ENCODE assay signal across 14 mouse cellular contexts in genomic region chr2:59622514-59623139, GRCm38 (mm10). TPM values are rescaled to one million over a fixed set of nuclear protein-coding genes. Genes with fewer than 3 reads are reported as not detected.
DNase-seq lines count a peak whose midpoint lies in the region; ATAC-seq and TF ChIP-seq lines count a peak whose summit lies in the region.
"Had no signal": no experiment of that assay in that cellular context is flagged by ENCODE, and none has a peak within 500 bp of the region (broad histone marks: within the 10 kb centered on the region; RNA-seq: fewer than 3 reads in every experiment).

No protein-coding gene starts in this region.

- no peaks in the 10 kb centered on the region for H3K27me3 ChIP-seq in kidney, embryonic 15.5 days
- H3K27me3 ChIP-seq in E14TG2a.4 (ENCODE audit: insufficient read depth, low read length), result no peaks in the 10 kb centered on the region
- no peaks in the 10 kb centered on the region for H3K27me3 ChIP-seq in embryonic facial prominence, embryonic 13.5 days
- H3K27me3 ChIP-seq: CH12.LX; liver, embryonic 13.5 days had no signal

- H3K27ac ChIP-seq in kidney, embryonic 15.5 days, result peak overlapping the region; percentile 14
- H3K27ac ChIP-seq in embryonic facial prominence, embryonic 13.5 days, result peak overlapping the region; percentile 28; the same call in 1 of the 2 replicates
- H3K27ac ChIP-seq: liver, embryonic 13.5 days; midbrain, embryonic 10.5 days had no signal

- 0 out of 2 replicates have a peak, but pooled peaks have one; percentile 30 for ATAC-seq in kidney, embryonic 15.5 days (replicated peaks; ENCODE audit: low FRiP score)
- 0 out of 2 replicates have a peak, but pooled peaks have one; percentile 48 for ATAC-seq in embryonic facial prominence, embryonic 13.5 days (ENCODE audit: insufficient number of reproducible peaks, insufficient read depth, low FRiP score, low TSS enrichment, low read depth)
- ATAC-seq in frontal cortex, adult (ENCODE audit: low TSS enrichment), result no peak

- 36% methylated on average over 6 of the region's 6 CpGs for WGBS in kidney, embryonic 15.5 days
- WGBS in embryonic facial prominence, embryonic 13.5 days, result 18% methylated on average over 6 of the region's 6 CpGs

- no peak overlapping the region for H3K4me2 ChIP-seq in kidney, embryonic 15.5 days
- no peak overlapping the region for H3K4me2 ChIP-seq in embryonic facial prominence, embryonic 13.5 days
- H3K4me2 ChIP-seq: liver, embryonic 13.5 days had no signal

- no peaks in the 10 kb centered on the region for H3K9me3 ChIP-seq in kidney, embryonic 15.5 days (replicated peaks)
- no peaks in the 10 kb centered on the region for H3K9me3 ChIP-seq in E14TG2a.4 (ENCODE audit: low read length)
- no peaks in the 10 kb centered on the region for H3K9me3 ChIP-seq in embryonic facial prominence, embryonic 13.5 days
- H3K9me3 ChIP-seq: liver, embryonic 13.5 days; midbrain, embryonic 10.5 days had no signal

- peaks cover 6% of the 10 kb centered on the region; the same call in 1 of the 2 replicates for H3K36me3 ChIP-seq in kidney, embryonic 15.5 days
- H3K36me3 ChIP-seq in E14TG2a.4 (ENCODE audit: insufficient read depth, low read length), result peaks cover 7% of the 10 kb centered on the region; the same call in 1 of the 2 replicates
- H3K36me3 ChIP-seq in embryonic facial prominence, embryonic 13.5 days, result no peaks in the 10 kb centered on the region
- H3K36me3 ChIP-seq: liver, embryonic 13.5 days; midbrain, embryonic 10.5 days had no signal

- H3K4me1 ChIP-seq in kidney, embryonic 15.5 days, result peaks cover 56% of the 10 kb centered on the region
- H3K4me1 ChIP-seq in E14TG2a.4 (replicated peaks; ENCODE audit: low read depth, low read length), result peaks cover 96% of the 10 kb centered on the region
- H3K4me1 ChIP-seq in embryonic facial prominence, embryonic 13.5 days, result peaks cover 36% of the 10 kb centered on the region
- H3K4me1 ChIP-seq: liver, embryonic 13.5 days had no signal

- no peak overlapping the region for H3K9ac ChIP-seq in kidney, embryonic 15.5 days
- H3K9ac ChIP-seq in embryonic facial prominence, embryonic 13.5 days, result no peak overlapping the region
- H3K9ac ChIP-seq: liver, embryonic 13.5 days had no signal

- H3K4me3 ChIP-seq in kidney, embryonic 15.5 days (replicated peaks), result no peak overlapping the region
- H3K4me3 ChIP-seq in E14TG2a.4 (replicated peaks; ENCODE audit: low read length), result peak overlapping the region; percentile 43
- no peak overlapping the region for H3K4me3 ChIP-seq in embryonic facial prominence, embryonic 13.5 days
- H3K4me3 ChIP-seq: erythroblast, embryonic 14.5 days; liver, embryonic 13.5 days; midbrain, embryonic 10.5 days had no signal

- TF ChIP-seq CTCF in E14TG2a.4 (conservative IDR thresholded peaks at IDR 0.05; ENCODE audit: low read length), result no peak

- no peak for DNase-seq in kidney, adult 18-20 months
- peak; percentile 84 for DNase-seq in ES-CJ7 (ENCODE audit: low read depth, low spot score)
- DNase-seq in ovary, adult 18-20 months (ENCODE audit: low spot score), result no peak
- no peak for DNase-seq in right cerebral cortex, postnatal 25 days
- DNase-seq: cerebellum, adult 9-10 months; kidney, adult 11 months; liver, embryonic 13.5 days had no signal

RNA-seq across cellular contexts. Expression of gene Tanc1, which starts 10.8 kb away (rescaled TPM):
- 50.2 and 58.3 TPM in 2 replicates for polyA plus RNA-seq in kidney, embryonic 15.5 days (2015; fragmentation: Nextera tagmentation; extraction: Ambion mirVana)
- polyA plus RNA-seq in embryonic facial prominence, embryonic 13.5 days (2015; fragmentation: Nextera tagmentation; extraction: Ambion mirVana), result 39.4 and 42.6 TPM in 2 replicates
